Mouse (Mus musculus): ENCODE data around the gene Dock3.

The Dock3 gene

GRCm38 (mm10) chr9:107231539-107232139 is at the start of gene Dock3:
TSS of gene Dock3 (minus strand) at chr9:107231909.
- DNase-seq (ENCODE audit: low spot score in 2 of 2) = no peak

GRCm38 (mm10) chr9:107280322-107281027 is 48.8 kb upstream of the Dock3 start:
- DNase-seq (ENCODE audit: low spot score in 2 of 2) = no peak

GRCm38 (mm10) chr9:107279378-107280321 is 47.9 kb upstream of the Dock3 start:
- no peak for DNase-seq (ENCODE audit: low spot score in 2 of 2)

GRCm38 (mm10) chr9:107278527-107279377 is 47.0 kb upstream of the Dock3 start:
- no peak for DNase-seq (ENCODE audit: low spot score in 2 of 2)

- no peak for DNase-seq (ENCODE audit: low spot score in 2 of 2)
Observed at GRCm38 (mm10) chr9:107278126-107278525, 46.4 kb upstream of the Dock3 start.

GRCm38 (mm10) chr9:107277603-107278002 is 45.9 kb upstream of the Dock3 start:
- no peak for DNase-seq (ENCODE audit: low spot score in 2 of 2)

GRCm38 (mm10) chr9:107275710-107276109 is 44.0 kb upstream of the Dock3 start:
- DNase-seq (ENCODE audit: low spot score in 2 of 2) = no peak

- no peak for DNase-seq (ENCODE audit: low spot score in 2 of 2)
Observed at GRCm38 (mm10) chr9:107274751-107275150, 43.0 kb upstream of the Dock3 start.

- DNase-seq (ENCODE audit: low spot score in 2 of 2) = no peak
Observed at GRCm38 (mm10) chr9:107273184-107273583, 41.5 kb upstream of the Dock3 start.

GRCm38 (mm10) chr9:107272284-107272683 is 40.6 kb upstream of the Dock3 start:
- no peak for DNase-seq (ENCODE audit: low spot score in 2 of 2)

GRCm38 (mm10) chr9:107271177-107271938 is 39.6 kb upstream of the Dock3 start:
- no peak for DNase-seq (ENCODE audit: low spot score in 2 of 2)

GRCm38 (mm10) chr9:107269772-107270171 is 38.1 kb upstream of the Dock3 start:
- no peak for DNase-seq (ENCODE audit: low spot score in 2 of 2)

GRCm38 (mm10) chr9:107267721-107268402 is 36.2 kb upstream of the Dock3 start:
- DNase-seq (ENCODE audit: low spot score in 2 of 2) = no peak

- no peak for DNase-seq (ENCODE audit: low spot score in 2 of 2)
Observed at GRCm38 (mm10) chr9:107267028-107267427, 35.3 kb upstream of the Dock3 start.

- DNase-seq (ENCODE audit: low spot score in 2 of 2) = no peak
Observed at GRCm38 (mm10) chr9:107264731-107265130, 33.0 kb upstream of the Dock3 start.

- DNase-seq (ENCODE audit: low spot score in 2 of 2) = no peak
Observed at GRCm38 (mm10) chr9:107263912-107264311, 32.2 kb upstream of the Dock3 start.

- DNase-seq (ENCODE audit: low spot score in 2 of 2) = no peak
Observed at GRCm38 (mm10) chr9:107262375-107262774, 30.7 kb upstream of the Dock3 start.

- no peak for DNase-seq (ENCODE audit: low spot score in 2 of 2)
Observed at GRCm38 (mm10) chr9:107261792-107262191, 30.1 kb upstream of the Dock3 start.

GRCm38 (mm10) chr9:107260836-107261235 is 29.1 kb upstream of the Dock3 start:
- no peak for DNase-seq (ENCODE audit: low spot score in 2 of 2)

- no peak for DNase-seq (ENCODE audit: low spot score in 2 of 2)
Observed at GRCm38 (mm10) chr9:107260429-107260828, 28.7 kb upstream of the Dock3 start.

Data from spleen, postnatal 14 days (tissue).